Mouse (Mus musculus) olfactory bulb, adult 2 months (tissue): ENCODE results near the gene Tas2r138.

Source experiments
- CTCF ChIP-seq: fragments of 200-500 bp; IDR thresholded peaks from 2 replicates; pipeline ENCODE4 v1.5.1; 2012; ENCODE audit warnings: low read depth, mild to moderate bottlenecking, low read length, moderate library complexity; ENCODE audit not compliant: insufficient read depth
- POLR2A ChIP-seq: fragments of 200-500 bp; IDR thresholded peaks from 2 replicates; pipeline ENCODE4 v1.6.1; 2012; ENCODE audit warnings: mild to moderate bottlenecking, low read depth, low read length, moderate library complexity; ENCODE audit not compliant: insufficient read depth

DNA sequence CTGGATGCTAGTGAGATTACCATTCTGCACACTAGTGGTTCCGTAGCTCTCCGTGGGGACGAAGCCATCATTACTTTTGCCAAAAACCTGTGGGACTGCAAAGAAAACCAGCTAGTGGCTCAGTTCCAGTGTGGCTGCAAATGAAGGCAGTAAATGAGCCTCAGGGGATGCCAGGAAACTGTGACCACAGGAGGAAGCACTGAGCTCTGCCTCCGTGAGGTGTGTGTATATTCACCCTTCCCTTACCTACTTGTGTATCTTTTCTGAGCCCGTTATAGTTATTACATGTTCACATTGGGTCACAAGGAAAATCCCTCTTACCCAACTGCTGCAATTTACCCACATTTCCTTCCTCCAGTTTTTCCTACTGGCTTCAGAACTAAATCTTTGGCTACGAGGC, 28.8 kb downstream of the Tas2r138 start:
- TF ChIP-seq POLR2A (no peak), CTCF (no peak)
